Mouse (Mus musculus): Measurements from ENCODE around the gene Olfr398. TPM values are rescaled to one million over a fixed set of nuclear protein-coding genes. Genes with fewer than 3 reads are reported as not detected.

Olfr398 gene
- polyA plus RNA-seq (2012; fragmentation: generic; extraction: Trizol), result not detected

DNA sequence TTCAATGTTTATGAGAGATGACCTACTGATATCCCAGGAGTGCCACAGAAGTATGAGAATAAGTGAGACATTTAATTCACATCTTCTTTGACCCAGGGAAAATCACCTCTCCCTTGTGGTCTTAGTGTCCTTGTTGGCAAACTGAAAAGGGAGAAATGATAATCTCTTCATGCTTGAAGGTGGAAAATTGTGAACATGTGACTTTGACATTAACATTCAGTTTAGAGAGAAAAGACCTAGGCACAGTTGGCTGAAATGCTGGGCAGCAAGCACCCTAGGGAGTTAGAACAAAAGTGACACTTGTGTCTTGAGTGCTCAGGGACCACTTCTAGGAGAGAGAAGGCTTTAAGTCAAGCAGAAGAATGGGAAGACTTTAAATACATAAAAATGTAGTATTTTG, at the start of gene Olfr398:
Gene Olfr398 (minus strand): TSS at position 101 of the 400 bp plus-strand sequence.

DNA sequence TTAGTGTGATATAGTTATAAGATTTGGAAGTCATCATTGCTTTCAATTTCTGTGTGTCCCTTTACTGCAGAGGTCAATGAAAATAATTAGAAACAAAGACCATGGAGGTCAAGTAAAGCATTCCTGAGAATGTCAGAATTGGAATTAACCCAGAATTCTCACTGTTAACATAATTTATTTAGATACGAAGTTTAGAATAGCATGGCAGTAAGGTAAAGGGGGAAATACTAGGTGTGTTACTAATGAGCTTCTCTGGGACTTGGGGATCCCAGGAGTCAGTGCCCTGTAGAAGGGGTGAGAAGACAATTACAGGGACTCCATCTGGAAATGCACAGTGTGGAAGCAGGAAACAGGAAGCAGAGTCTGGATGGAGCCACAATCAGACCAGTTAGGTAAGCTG, 29.7 kb downstream of the Olfr398 start, which contains the start of gene Olfr397:
Gene Olfr397 (plus strand): TSS at position 301 of the 400 bp plus-strand sequence.

DNA sequence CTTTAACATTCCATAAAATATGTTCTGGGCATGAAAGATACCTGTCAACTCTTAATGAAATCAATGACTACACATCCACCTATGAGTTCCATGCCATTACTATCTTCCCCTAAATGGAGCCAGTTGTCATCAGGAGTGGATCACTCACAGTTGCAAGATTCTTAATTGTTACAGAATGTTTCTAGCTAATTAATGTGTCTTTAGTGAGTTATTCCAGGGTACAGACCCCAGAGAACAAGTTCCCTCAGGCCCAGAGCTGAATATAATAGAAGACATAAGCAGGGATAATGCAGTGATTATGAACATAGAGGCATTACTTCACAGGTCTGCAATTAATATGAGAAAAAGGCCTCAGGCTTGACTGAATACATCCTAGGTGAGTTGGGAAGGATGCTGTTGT, 53.8 kb downstream of the Olfr398 start, which contains the start of gene Olfr23:
Gene Olfr23 (plus strand): TSS at position 301 of the 400 bp plus-strand sequence.

Other genes with a start within 250 kb of the Olfr398 start
- not detected for gene Olfr389, start 209.7 kb downstream of the Olfr398 start, polyA plus RNA-seq (2012; fragmentation: generic; extraction: Trizol)
- gene Olfr390, start 207.4 kb downstream of the Olfr398 start, polyA plus RNA-seq (2012; fragmentation: generic; extraction: Trizol), result not detected
- not detected for gene Olfr391-ps, start 187.4 kb downstream of the Olfr398 start, polyA plus RNA-seq (2012; fragmentation: generic; extraction: Trizol)
- gene Olfr392, start 173.4 kb downstream of the Olfr398 start, polyA plus RNA-seq (2012; fragmentation: generic; extraction: Trizol), result not detected
- gene Olfr393, start 139.0 kb downstream of the Olfr398 start, polyA plus RNA-seq (2012; fragmentation: generic; extraction: Trizol), result not detected
- not detected for gene Olfr394, start 99.6 kb downstream of the Olfr398 start, polyA plus RNA-seq (2012; fragmentation: generic; extraction: Trizol)
- gene Olfr395, start 81.1 kb downstream of the Olfr398 start, polyA plus RNA-seq (2012; fragmentation: generic; extraction: Trizol), result not detected
- not detected for gene Olfr23, start 53.7 kb downstream of the Olfr398 start, polyA plus RNA-seq (2012; fragmentation: generic; extraction: Trizol)
- gene Olfr397, start 29.6 kb downstream of the Olfr398 start, polyA plus RNA-seq (2012; fragmentation: generic; extraction: Trizol), result not detected
- gene Olfr139, start 66.1 kb upstream of the Olfr398 start, polyA plus RNA-seq (2012; fragmentation: generic; extraction: Trizol), result not detected
- gene Olfr399, start 66.2 kb upstream of the Olfr398 start, polyA plus RNA-seq (2012; fragmentation: generic; extraction: Trizol), result not detected
- not detected for gene Zfp616, start 79.5 kb upstream of the Olfr398 start, polyA plus RNA-seq (2012; fragmentation: generic; extraction: Trizol)
- not detected for gene Olfr401, start 123.3 kb upstream of the Olfr398 start, polyA plus RNA-seq (2012; fragmentation: generic; extraction: Trizol)
- not detected for gene Olfr402, start 163.1 kb upstream of the Olfr398 start, polyA plus RNA-seq (2012; fragmentation: generic; extraction: Trizol)
- not detected for gene Olfr403, start 195.8 kb upstream of the Olfr398 start, polyA plus RNA-seq (2012; fragmentation: generic; extraction: Trizol)
- not detected for gene Olfr43, start 221.0 kb upstream of the Olfr398 start, polyA plus RNA-seq (2012; fragmentation: generic; extraction: Trizol)

Data from C3H10T1/2 (cell line).